Mouse (Mus musculus): ENCODE measurements at regions not wholly inside any gene's neighbourhood (a gene's known extent, or its start where the extent isn't known, plus 50 kb on each side); places are given as distances from the start of the nearest gene placed in this dataset.

GRCm38 (mm10) chr7:95814865-95815264, 356.2 kb upstream of the Tenm4 start:
- no peak for TF ChIP-seq GABPA (IDR thresholded peaks at IDR 0.05; ENCODE audit: insufficient replicate concordance, low read depth, low read length)
- no peak for TF ChIP-seq MAZ (IDR thresholded peaks at IDR 0.05; ENCODE audit: low read depth, low read length)
- no peak for TF ChIP-seq CTCF (conservative IDR thresholded peaks at IDR 0.05 in 1 of 2, IDR thresholded peaks at IDR 0.05 in 1 of 2; ENCODE audit: low read depth in 2 of 2, low read length in 2 of 2)
- no peak for TF ChIP-seq MAFK (IDR thresholded peaks at IDR 0.05; ENCODE audit: insufficient replicate concordance, low read length)
- TF ChIP-seq JUN (IDR thresholded peaks at IDR 0.05; ENCODE audit: insufficient read depth, low read depth, low read length), result no peak
- TF ChIP-seq MYC (IDR thresholded peaks at IDR 0.05; ENCODE audit: low read depth, low read length), result no peak
- TF ChIP-seq BHLHE40 (IDR thresholded peaks at IDR 0.05; ENCODE audit: low read depth, low read length), result no peak
- TF ChIP-seq HCFC1 (IDR thresholded peaks at IDR 0.05; ENCODE audit: low read depth, low read length), result no peak
- no peak for TF ChIP-seq POLR2AphosphoS2 (IDR thresholded peaks at IDR 0.05; ENCODE audit: low read depth, low read length)
- no peak for TF ChIP-seq EP300 (IDR thresholded peaks at IDR 0.05; ENCODE audit: low read length)
- no peak for TF ChIP-seq ELF1 (IDR thresholded peaks at IDR 0.05; ENCODE audit: low read depth, low read length)
- TF ChIP-seq IRF4 (IDR thresholded peaks at IDR 0.05; ENCODE audit: low read depth, low read length), result no peak
- TF ChIP-seq TBP (conservative IDR thresholded peaks at IDR 0.05; ENCODE audit: low read depth, low read length), result no peak
- TF ChIP-seq ZKSCAN1 (IDR thresholded peaks at IDR 0.05; ENCODE audit: borderline replicate concordance, low read depth, low read length), result no peak
- TF ChIP-seq ETS1 (conservative IDR thresholded peaks at IDR 0.05; ENCODE audit: low read depth, low read length), result no peak
- no peak for TF ChIP-seq TCF12 (IDR thresholded peaks at IDR 0.05; ENCODE audit: low read depth, low read length)
- TF ChIP-seq USF1 (IDR thresholded peaks at IDR 0.05; ENCODE audit: low read depth, low read length), result no peak
- Histone ChIP-seq H3K9ac (ENCODE audit: insufficient read depth, low read depth) (no peak overlapping the region), H3K36me3 (replicated peaks in 1 of 2; ENCODE audit: control insufficient read depth in 1 of 2, insufficient read depth in 1 of 2, low read length in 1 of 2) (no peaks in the 10 kb centered on the region), H3K79me2 (replicated peaks; ENCODE audit: control insufficient read depth, extremely low read depth, insufficient read depth, poor library complexity, severe bottlenecking) (no peaks in the 10 kb centered on the region), H3K4me1 (ENCODE audit: control insufficient read depth in 1 of 2, insufficient read depth in 2 of 2) (no peaks in the 10 kb centered on the region), H3K9me3 (replicated peaks; ENCODE audit: low read length) (peaks cover 48% of the 10 kb centered on the region), H3K4me2 (ENCODE audit: insufficient read depth, low read depth, poor library complexity, severe bottlenecking) (no peak overlapping the region), H3K27ac (ENCODE audit: insufficient read depth, low read depth) (no peak overlapping the region), H3K27me3 (replicated peaks) (no peaks in the 10 kb centered on the region), H3K4me3 (replicated peaks in 1 of 3; ENCODE audit: low read depth in 2 of 3, low read length in 2 of 3, poor library complexity in 1 of 3) (no peak overlapping the region)
- dilution Hi-C loops (cut with MboI; ENCODE audit: extremely low pct_ligation_motif_present, extremely low pct_unique_long_range_greater_than_20kb, low sequenced_read_pairs) (no loop called here), in situ Hi-C loops (cut with MboI; ENCODE audit: low pct_ligation_motif_present, low pct_unique_long_range_greater_than_20kb, low sequenced_read_pairs) (no loop called here)
- DNase-seq (ENCODE audit: extremely low read depth), result no peak

- no peak overlapping the region for H3K9ac ChIP-seq (ENCODE audit: insufficient read depth, low read depth)
- no peak for TF ChIP-seq JUN (IDR thresholded peaks at IDR 0.05; ENCODE audit: insufficient read depth, low read depth, low read length)
- TF ChIP-seq KAT2A (IDR thresholded peaks at IDR 0.05; ENCODE audit: insufficient replicate concordance, low read length), result no peak
- H3K4me3 ChIP-seq (replicated peaks in 1 of 3; ENCODE audit: low read depth in 2 of 3, low read length in 2 of 3, poor library complexity in 1 of 3), result no peak overlapping the region
- no peaks in the 10 kb centered on the region for H3K27me3 ChIP-seq (replicated peaks)
- H3K79me2 ChIP-seq (replicated peaks; ENCODE audit: control insufficient read depth, extremely low read depth, insufficient read depth, poor library complexity, severe bottlenecking), result no peaks in the 10 kb centered on the region
- dilution Hi-C loops (cut with MboI; ENCODE audit: extremely low pct_ligation_motif_present, extremely low pct_unique_long_range_greater_than_20kb, low sequenced_read_pairs), result no loop called here
- H3K27ac ChIP-seq (ENCODE audit: insufficient read depth, low read depth), result no peak overlapping the region
- no peaks in the 10 kb centered on the region for H3K36me3 ChIP-seq (replicated peaks in 1 of 2; ENCODE audit: control insufficient read depth in 1 of 2, insufficient read depth in 1 of 2, low read length in 1 of 2)
- H3K4me2 ChIP-seq (ENCODE audit: insufficient read depth, low read depth, poor library complexity, severe bottlenecking), result no peak overlapping the region
- in situ Hi-C loops (cut with MboI; ENCODE audit: low pct_ligation_motif_present, low pct_unique_long_range_greater_than_20kb, low sequenced_read_pairs), result no loop called here
- DNase-seq (ENCODE audit: extremely low read depth), result no peak
- peaks cover 71% of the 10 kb centered on the region for H3K9me3 ChIP-seq (replicated peaks; ENCODE audit: low read length)
- no peaks in the 10 kb centered on the region for H3K4me1 ChIP-seq (ENCODE audit: control insufficient read depth in 1 of 2, insufficient read depth in 2 of 2)
Measured at GRCm38 (mm10) chr7:95823539-95823938, 347.5 kb upstream of the Tenm4 start.
